Mouse (Mus musculus) liver, embryonic 15.5 days (tissue): ENCODE measurements at regions not wholly inside any gene's neighbourhood (a gene's known extent, or its start where the extent isn't known, plus 50 kb on each side); places are given as distances from the start of the nearest gene placed in this dataset.
"Not testable (repeated sequence)": the region's sequence is repeated elsewhere in the genome, so short reads cannot be mapped to it uniquely, and the experiment has no call there.

Experiments
- ATAC-seq: fragments of 200-750 bp; cut with Nextera tagmentation; 2 replicates; pipeline ENCODE4 v1.8.0; 2017; ENCODE audit warnings: moderate number of reproducible peaks, mild to moderate bottlenecking, moderate library complexity; ENCODE audit not compliant: insufficient read depth
- H3K27ac ChIP-seq: fragments of 300-500 bp; sonication (generic); replicated peaks from 2 replicates; pipeline ENCODE4 v1.5.1; 2015; ENCODE audit warnings: mild to moderate bottlenecking, inconsistent platforms
- H3K27me3 ChIP-seq: fragments of 300-500 bp; sonication (generic); 2 replicates; pipeline ENCODE4 v1.6.1; 2015; ENCODE audit warnings: mild to moderate bottlenecking, inconsistent platforms
- H3K36me3 ChIP-seq: fragments of 300-500 bp; sonication (generic); replicated peaks from 2 replicates; pipeline ENCODE4 v1.6.1; 2015; ENCODE audit warnings: moderate library complexity, mild to moderate bottlenecking, inconsistent platforms
- H3K4me1 ChIP-seq: fragments of 300-500 bp; sonication (generic); replicated peaks from 2 replicates; pipeline ENCODE4 v1.6.1; 2015; ENCODE audit warnings: inconsistent platforms
- H3K4me2 ChIP-seq: fragments of 300-500 bp; sonication (generic); 2 replicates; pipeline ENCODE4 v1.6.1; 2015; ENCODE audit warnings: moderate library complexity, mild to moderate bottlenecking, inconsistent platforms
- H3K4me3 ChIP-seq: fragments of 300-500 bp; sonication (generic); replicated peaks from 2 replicates; pipeline ENCODE4 v1.5.1; 2015; ENCODE audit warnings: mild to moderate bottlenecking, inconsistent platforms
- H3K9ac ChIP-seq: fragments of 300-500 bp; sonication (generic); 2 replicates; pipeline ENCODE4 v1.6.1; 2015; ENCODE audit warnings: moderate library complexity, mild to moderate bottlenecking, inconsistent platforms
- H3K9me3 ChIP-seq: fragments of 300-500 bp; sonication (generic); replicated peaks from 2 replicates; pipeline ENCODE4 v1.6.1; 2016; ENCODE audit warnings: inconsistent platforms
- WGBS: fragments of 180-500 bp; shearing (Covaris S2); methylation state at CpG from one replicate; pipeline ENCODE4 v1.1.7; 2015; ENCODE audit warnings: mixed read lengths; ENCODE audit not compliant: insufficient replicate concordance; 5-methylcytosine and 5-hydroxymethylcytosine counted together

GRCm38 (mm10) chr16:12644621-12645020, 464.9 kb upstream of the Ercc4 start:
- WGBS, result 21% methylated on average over 2 of the region's 2 CpGs
- no peak for ATAC-seq
- no peaks in the 10 kb centered on the region for H3K36me3 ChIP-seq
- no peak overlapping the region for H3K27ac ChIP-seq
- H3K27me3 ChIP-seq, result no peaks in the 10 kb centered on the region
- H3K4me3 ChIP-seq, result no peak overlapping the region
- no peaks in the 10 kb centered on the region for H3K9me3 ChIP-seq
- H3K9ac ChIP-seq, result no peak overlapping the region
- no peak overlapping the region for H3K4me2 ChIP-seq
- H3K4me1 ChIP-seq, result no peaks in the 10 kb centered on the region

GRCm38 (mm10) chr16:12652180-12652579, 457.3 kb upstream of the Ercc4 start:
- no peak overlapping the region for H3K27ac ChIP-seq
- H3K4me3 ChIP-seq, result no peak overlapping the region
- ATAC-seq, result no peak
- H3K9ac ChIP-seq, result no peak overlapping the region
- H3K4me1 ChIP-seq, result no peaks in the 10 kb centered on the region
- H3K36me3 ChIP-seq, result no peaks in the 10 kb centered on the region
- no peaks in the 10 kb centered on the region for H3K9me3 ChIP-seq
- H3K27me3 ChIP-seq, result no peaks in the 10 kb centered on the region
- 47% methylated on average over 3 of the region's 3 CpGs for WGBS
- no peak overlapping the region for H3K4me2 ChIP-seq

GRCm38 (mm10) chr16:12673656-12674055, 435.8 kb upstream of the Ercc4 start:
- H3K4me2 ChIP-seq, H3K4me3 ChIP-seq, H3K9me3 ChIP-seq, ATAC-seq, H3K36me3 ChIP-seq, H3K27me3 ChIP-seq, H3K9ac ChIP-seq, H3K27ac ChIP-seq, H3K4me1 ChIP-seq: not testable (repeated sequence)
- 57% methylated on average over 1 of the region's 1 CpGs for WGBS

- Histone ChIP-seq H3K4me2 (no peak overlapping the region), H3K4me1 (no peaks in the 10 kb centered on the region), H3K27me3 (no peaks in the 10 kb centered on the region), H3K36me3 (no peaks in the 10 kb centered on the region), H3K9me3 (no peaks in the 10 kb centered on the region), H3K27ac (no peak overlapping the region), H3K9ac (no peak overlapping the region), H3K4me3 (no peak overlapping the region)
- ATAC-seq, result no peak
- 37% methylated on average over 2 of the region's 2 CpGs for WGBS
Observed at GRCm38 (mm10) chr16:12681474-12681873, 428.0 kb upstream of the Ercc4 start.

- no peaks in the 10 kb centered on the region for H3K36me3 ChIP-seq
- H3K9ac ChIP-seq, result no peak overlapping the region
- no peak for ATAC-seq
- no peaks in the 10 kb centered on the region for H3K27me3 ChIP-seq
- WGBS, result 63% methylated on average over 3 of the region's 3 CpGs
- no peak overlapping the region for H3K4me3 ChIP-seq
- H3K27ac ChIP-seq, result no peak overlapping the region
- H3K9me3 ChIP-seq, result no peaks in the 10 kb centered on the region
- no peak overlapping the region for H3K4me2 ChIP-seq
- no peaks in the 10 kb centered on the region for H3K4me1 ChIP-seq
Observed at GRCm38 (mm10) chr16:12685816-12686215, 423.7 kb upstream of the Ercc4 start.

- no peaks in the 10 kb centered on the region for H3K9me3 ChIP-seq
- H3K4me2 ChIP-seq, result no peak overlapping the region
- H3K27me3 ChIP-seq, result no peaks in the 10 kb centered on the region
- no peaks in the 10 kb centered on the region for H3K4me1 ChIP-seq
- WGBS, result 33% methylated on average over 3 of the region's 3 CpGs
- no peak overlapping the region for H3K9ac ChIP-seq
- no peak overlapping the region for H3K4me3 ChIP-seq
- H3K27ac ChIP-seq, result no peak overlapping the region
- no peaks in the 10 kb centered on the region for H3K36me3 ChIP-seq
- ATAC-seq, result no peak
Observed at GRCm38 (mm10) chr16:12691776-12692175, 417.7 kb upstream of the Ercc4 start.

- no peak for ATAC-seq
- 28% methylated on average over 5 of the region's 5 CpGs for WGBS
Observed at GRCm38 (mm10) chr16:12692739-12693292, 416.7 kb upstream of the Ercc4 start.

GRCm38 (mm10) chr16:12693346-12693745, 416.1 kb upstream of the Ercc4 start:
- no peak overlapping the region for H3K4me3 ChIP-seq
- H3K9me3 ChIP-seq, result no peaks in the 10 kb centered on the region
- 0 out of 2 replicates have a peak, but pooled peaks cover 3% of the 10 kb centered on the region for H3K4me1 ChIP-seq
- H3K36me3 ChIP-seq, result no peaks in the 10 kb centered on the region
- ATAC-seq, result no peak
- no peak overlapping the region for H3K4me2 ChIP-seq
- 52% methylated on average over 7 of the region's 7 CpGs for WGBS
- H3K27me3 ChIP-seq, result no peaks in the 10 kb centered on the region
- no peak overlapping the region for H3K27ac ChIP-seq
- H3K9ac ChIP-seq, result no peak overlapping the region

More at GRCm38 (mm10) chr16:12692739-12693292, 416.7 kb upstream of the Ercc4 start:
- H3K9me3 ChIP-seq, result no peaks in the 10 kb centered on the region
- 0 out of 2 replicates have a peak, but pooled peaks cover 3% of the 10 kb centered on the region for H3K4me1 ChIP-seq
- no peaks in the 10 kb centered on the region for H3K27me3 ChIP-seq
- no peak overlapping the region for H3K4me2 ChIP-seq
- no peak overlapping the region for H3K9ac ChIP-seq
- no peak overlapping the region for H3K4me3 ChIP-seq
- H3K36me3 ChIP-seq, result no peaks in the 10 kb centered on the region
- H3K27ac ChIP-seq, result no peak overlapping the region

- H3K4me2 ChIP-seq, result no peak overlapping the region
- no peaks in the 10 kb centered on the region for H3K9me3 ChIP-seq
- peaks cover 3% of the 10 kb centered on the region; the same call in 1 of the 2 replicates for H3K4me1 ChIP-seq
- no peaks in the 10 kb centered on the region for H3K27me3 ChIP-seq
- H3K9ac ChIP-seq, result no peak overlapping the region
- no peak for ATAC-seq
- H3K4me3 ChIP-seq, result no peak overlapping the region
- H3K27ac ChIP-seq, result no peak overlapping the region
- WGBS, result 50% methylated on average over 3 of the region's 3 CpGs
- H3K36me3 ChIP-seq, result no peaks in the 10 kb centered on the region
Observed at GRCm38 (mm10) chr16:12694646-12695045, 414.8 kb upstream of the Ercc4 start.

GRCm38 (mm10) chr16:12696939-12697621, 412.4 kb upstream of the Ercc4 start:
- no peaks in the 10 kb centered on the region for H3K36me3 ChIP-seq
- no peak overlapping the region for H3K4me3 ChIP-seq
- H3K9me3 ChIP-seq, result no peaks in the 10 kb centered on the region

GRCm38 (mm10) chr16:12699557-12699956, 409.9 kb upstream of the Ercc4 start:
- WGBS, result 72% methylated on average over 5 of the region's 5 CpGs
- Histone ChIP-seq H3K27me3 (no peaks in the 10 kb centered on the region), H3K27ac (no peak overlapping the region), H3K36me3 (no peaks in the 10 kb centered on the region), H3K4me3 (no peak overlapping the region), H3K4me2 (no peak overlapping the region), H3K9ac (no peak overlapping the region), H3K4me1 (peaks cover 3% of the 10 kb centered on the region; the same call in 1 of the 2 replicates), H3K9me3 (no peaks in the 10 kb centered on the region)
- ATAC-seq, result no peak

More at GRCm38 (mm10) chr16:12696939-12697621, 412.4 kb upstream of the Ercc4 start:
- peak; percentile 93 for ATAC-seq
- Histone ChIP-seq H3K9ac (no peak overlapping the region), H3K27me3 (no peaks in the 10 kb centered on the region), H3K4me1 (peaks cover 3% of the 10 kb centered on the region; the same call in 1 of the 2 replicates), H3K4me2 (peak overlapping the region; percentile 38; the same call in 1 of the 2 replicates), H3K27ac (peak overlapping the region; percentile 74)
- 55% methylated on average over 10 of the region's 10 CpGs for WGBS
